Mouse (Mus musculus): ENCODE data around the gene Cfap97d1.

DNA sequence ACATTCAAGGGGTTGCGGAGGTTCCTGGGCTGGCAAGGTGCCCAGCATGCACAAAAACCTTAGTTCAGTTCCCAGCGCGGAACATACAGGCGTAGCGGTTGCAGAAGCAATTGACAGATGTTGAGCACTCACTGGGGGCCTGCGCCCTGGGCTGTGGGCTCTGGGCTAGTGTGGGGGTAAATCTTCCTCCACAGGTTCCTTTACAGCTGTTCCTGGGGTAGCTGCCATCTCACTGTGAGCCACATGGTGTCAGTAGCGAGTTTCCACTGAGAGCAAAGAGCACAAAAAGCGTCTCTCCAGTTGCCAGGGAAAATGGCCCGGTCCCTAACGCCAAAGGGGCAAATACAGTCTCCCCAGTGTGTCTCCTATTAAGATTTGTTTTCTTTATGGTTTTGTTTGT is 1.9 kb downstream of the Cfap97d1 start:
- TF ChIP-seq POLR2A (IDR thresholded peaks at IDR 0.05; ENCODE audit: borderline replicate concordance, extremely low read depth, low read depth, low read length) = no peak
- TF ChIP-seq CTCF (IDR thresholded peaks at IDR 0.05; ENCODE audit: insufficient read depth, low read length) = peak; percentile 96

All from lung, adult 2 months (tissue).